In genomic region chr9:49217626-49218607, GRCm38 (mm10) we compare ENCODE assay signal across 31 mouse cellular contexts. TPM values are rescaled to one million over a fixed set of nuclear protein-coding genes. Genes with fewer than 3 reads are reported as not detected.
A peak's percentile ranks its signal among the peaks of the same experiment; 100 is the strongest.
DNase-seq lines count a peak whose midpoint lies in the region; ATAC-seq and TF ChIP-seq lines count a peak whose summit lies in the region.
"Had no signal": no experiment of that assay in that cellular context is flagged by ENCODE, and none has a peak within 500 bp of the region (broad histone marks: within the 10 kb centered on the region; RNA-seq: fewer than 3 reads in every experiment).

No protein-coding gene starts in this region.

- ATAC-seq in hindbrain, embryonic 14.5 days (ENCODE audit: low FRiP score) = peak; percentile 65; the same call in 1 of the 2 replicates
- ATAC-seq in hindbrain, embryonic 11.5 days (ENCODE audit: low FRiP score) = no peak
- peak; percentile 81 for ATAC-seq in forebrain, postnatal 0 days
- ATAC-seq in midbrain, postnatal 0 days (ENCODE audit: low FRiP score) = 0 out of 2 replicates have a peak, but pooled peaks have one; percentile 49
- ATAC-seq: intestine, postnatal 0 days had no signal

- 35% methylated on average over 20 of the region's 20 CpGs for WGBS in hindbrain, embryonic 14.5 days
- 69% methylated on average over 20 of the region's 20 CpGs for WGBS in hindbrain, embryonic 11.5 days
- WGBS in forebrain, postnatal 0 days = 15% methylated on average over 20 of the region's 20 CpGs
- 25% methylated on average over 20 of the region's 20 CpGs for WGBS in midbrain, postnatal 0 days

- no peak for TF ChIP-seq CTCF in brain, embryonic 14.5 days (IDR thresholded peaks at IDR 0.05; ENCODE audit: borderline replicate concordance, extremely low read depth, insufficient read depth, insufficient read length)
- no peak for TF ChIP-seq CTCF in forebrain, postnatal 0 days (IDR thresholded peaks at IDR 0.05; ENCODE audit: low read depth)
- TF ChIP-seq CTCF in midbrain, postnatal 0 days (IDR thresholded peaks at IDR 0.05) = no peak

- 0 out of 2 replicates have a peak overlapping the region, but pooled peaks have one; percentile 8 for H3K4me2 ChIP-seq in hindbrain, embryonic 14.5 days (replicated peaks)
- no peak overlapping the region for H3K4me2 ChIP-seq in hindbrain, embryonic 11.5 days (replicated peaks; ENCODE audit: low read depth, low read length)
- H3K4me2 ChIP-seq in forebrain, postnatal 0 days (ENCODE audit: low read depth) = peak overlapping the region; percentile 27
- peak overlapping the region; percentile 29; the same call in 1 of the 2 replicates for H3K4me2 ChIP-seq in midbrain, postnatal 0 days (ENCODE audit: low read depth, low read length, poor library complexity, severe bottlenecking)
- H3K4me2 ChIP-seq: embryonic facial prominence, embryonic 15.5 days; heart, embryonic 12.5 days; liver, embryonic 13.5 days had no signal

- intact Hi-C loops in left cerebral cortex, postnatal 25 days (cut with DNase I) = no loop called here

- H3K9ac ChIP-seq in hindbrain, embryonic 14.5 days = peak overlapping the region; percentile 35
- no peak overlapping the region for H3K9ac ChIP-seq in hindbrain, embryonic 11.5 days (ENCODE audit: low read depth, low read length)
- no peak overlapping the region for H3K9ac ChIP-seq in forebrain, postnatal 0 days
- H3K9ac ChIP-seq in midbrain, postnatal 0 days (replicated peaks; ENCODE audit: low read length, poor library complexity, severe bottlenecking) = 0 out of 2 replicates have a peak overlapping the region, but pooled peaks have one; percentile 13
- H3K9ac ChIP-seq: embryonic facial prominence, embryonic 15.5 days; heart, embryonic 12.5 days; liver, embryonic 13.5 days had no signal

- peaks cover 27% of the 10 kb centered on the region for H3K4me1 ChIP-seq in hindbrain, embryonic 14.5 days (replicated peaks; ENCODE audit: control insufficient read depth, insufficient read depth, low read length)
- no peaks in the 10 kb centered on the region; the same call in 1 of the 2 replicates for H3K4me1 ChIP-seq in hindbrain, embryonic 11.5 days (replicated peaks; ENCODE audit: control insufficient read depth, insufficient read depth, low read length)
- peaks cover 8% of the 10 kb centered on the region; the same call in 1 of the 2 replicates for H3K4me1 ChIP-seq in forebrain, postnatal 0 days (ENCODE audit: insufficient read depth)
- peaks cover 8% of the 10 kb centered on the region; the same call in 1 of the 2 replicates for H3K4me1 ChIP-seq in midbrain, postnatal 0 days (ENCODE audit: insufficient read depth, low read length)
- H3K4me1 ChIP-seq: embryonic facial prominence, embryonic 15.5 days; heart, embryonic 12.5 days; liver, embryonic 13.5 days; megakaryocyte, embryonic 14.5 days had no signal

- H3K4me3 ChIP-seq in hindbrain, embryonic 14.5 days (replicated peaks; ENCODE audit: low read length) = no peak overlapping the region
- H3K4me3 ChIP-seq in hindbrain, embryonic 11.5 days (ENCODE audit: low read depth, low read length) = no peak overlapping the region
- H3K4me3 ChIP-seq in forebrain, postnatal 0 days (ENCODE audit: low read depth, low read length) = no peak overlapping the region
- no peak overlapping the region for H3K4me3 ChIP-seq in midbrain, postnatal 0 days (ENCODE audit: low read depth, low read length)
- H3K4me3 ChIP-seq: embryonic facial prominence, embryonic 15.5 days; heart, embryonic 12.5 days; liver, embryonic 13.5 days; megakaryocyte, embryonic 14.5 days had no signal

- no peaks in the 10 kb centered on the region for H3K9me3 ChIP-seq in hindbrain, embryonic 14.5 days (ENCODE audit: control insufficient read depth, low read length)
- H3K9me3 ChIP-seq in hindbrain, embryonic 11.5 days (ENCODE audit: control insufficient read depth, low read length) = no peaks in the 10 kb centered on the region
- H3K9me3 ChIP-seq in forebrain, postnatal 0 days (ENCODE audit: low read length) = no peaks in the 10 kb centered on the region
- H3K9me3 ChIP-seq in midbrain, postnatal 0 days (ENCODE audit: low read length) = no peaks in the 10 kb centered on the region
- H3K9me3 ChIP-seq: embryonic facial prominence, embryonic 15.5 days; heart, embryonic 12.5 days; liver, embryonic 13.5 days; megakaryocyte, embryonic 14.5 days had no signal

- H3K27me3 ChIP-seq in hindbrain, embryonic 14.5 days (ENCODE audit: control insufficient read depth, insufficient read depth, low read length) = no peaks in the 10 kb centered on the region
- H3K27me3 ChIP-seq in hindbrain, embryonic 11.5 days (ENCODE audit: control insufficient read depth, insufficient read depth, low read length) = no peaks in the 10 kb centered on the region
- H3K27me3 ChIP-seq in forebrain, postnatal 0 days (ENCODE audit: insufficient read depth, low read length) = no peaks in the 10 kb centered on the region
- H3K27me3 ChIP-seq in midbrain, postnatal 0 days (ENCODE audit: insufficient read depth, low read length) = no peaks in the 10 kb centered on the region
- H3K27me3 ChIP-seq: embryonic facial prominence, embryonic 15.5 days; heart, embryonic 12.5 days; liver, embryonic 13.5 days; megakaryocyte, embryonic 14.5 days had no signal

- H3K36me3 ChIP-seq in hindbrain, embryonic 14.5 days (replicated peaks; ENCODE audit: control insufficient read depth, insufficient read depth) = no peaks in the 10 kb centered on the region
- H3K36me3 ChIP-seq in hindbrain, embryonic 11.5 days (ENCODE audit: control insufficient read depth, insufficient read depth, low read length) = no peaks in the 10 kb centered on the region
- H3K36me3 ChIP-seq in forebrain, postnatal 0 days (ENCODE audit: insufficient read depth) = no peaks in the 10 kb centered on the region
- H3K36me3 ChIP-seq in midbrain, postnatal 0 days (ENCODE audit: insufficient read depth, low read length) = no peaks in the 10 kb centered on the region
- H3K36me3 ChIP-seq: embryonic facial prominence, embryonic 15.5 days; heart, embryonic 12.5 days; liver, embryonic 13.5 days had no signal

- peak; percentile 44 for DNase-seq in hindbrain, embryonic 14.5 days (ENCODE audit: low spot score)
- no peak for DNase-seq in hindbrain, embryonic 11.5 days (ENCODE audit: low spot score)
- peak; percentile 84 for DNase-seq in brain, embryonic 14.5 days (ENCODE audit: low read depth)
- DNase-seq in forebrain, postnatal 0 days = peak; percentile 55
- DNase-seq in midbrain, postnatal 0 days (ENCODE audit: low spot score) = no peak
- no peak for DNase-seq in left cerebral cortex, postnatal 25 days (ENCODE audit: low spot score in 2 of 2)
- DNase-seq in cerebellum, adult 11 months = no peak
- DNase-seq in lung, postnatal 25 days (ENCODE audit: low spot score) = no peak
- DNase-seq: adrenal gland, adult 2 months; B cell, adult 2 months; cerebellum, adult 9-10 months; gastrocnemius, postnatal 25 days; heart, postnatal 10 days; kidney, postnatal 36 days; layer of hippocampus, postnatal 36 days; liver, embryonic 13.5 days; lung, adult 2 months; lung, postnatal 36 days; right cerebral cortex, postnatal 14 days; spleen, adult 18-20 months had no signal

- no peak for TF ChIP-seq POLR2A in brain, embryonic 14.5 days (IDR thresholded peaks at IDR 0.05; ENCODE audit: borderline replicate concordance, extremely low read depth, insufficient read depth, insufficient read length, poor library complexity, severe bottlenecking)

- H3K27ac ChIP-seq in hindbrain, embryonic 14.5 days = peak overlapping the region; percentile 76
- H3K27ac ChIP-seq in hindbrain, embryonic 11.5 days (ENCODE audit: low read depth, low read length) = no peak overlapping the region
- H3K27ac ChIP-seq in forebrain, postnatal 0 days (ENCODE audit: low read depth, low read length) = no peak overlapping the region; the same call in 1 of the 2 replicates
- no peak overlapping the region for H3K27ac ChIP-seq in midbrain, postnatal 0 days (ENCODE audit: low read depth, low read length)
- H3K27ac ChIP-seq: embryonic facial prominence, embryonic 15.5 days; liver, embryonic 13.5 days had no signal

RNA-seq across cellular contexts. Expression of gene Gm4894, which starts 32.4 kb away (rescaled TPM):
- not detected in 2 replicates for polyA plus RNA-seq in hindbrain, embryonic 14.5 days (2014; fragmentation: Nextera tagmentation; extraction: Ambion mirVana)
- polyA plus RNA-seq in hindbrain, embryonic 11.5 days (2014; fragmentation: Nextera tagmentation; extraction: Ambion mirVana) = not detected in 2 replicates
- polyA plus RNA-seq in brain, embryonic 14.5 days (2012; rRNA removed) = not detected in 2 replicates
- total RNA-seq in forebrain, postnatal 0 days (2014; rRNA removed) = not detected in 2 replicates
- polyA plus RNA-seq in forebrain, postnatal 0 days (2015; fragmentation: Nextera tagmentation; extraction: Ambion mirVana) = not detected in 2 replicates
- not detected in 2 replicates for total RNA-seq in midbrain, postnatal 0 days (2014; rRNA removed)
- not detected in 2 replicates for polyA plus RNA-seq in midbrain, postnatal 0 days (2015; fragmentation: Nextera tagmentation; extraction: Ambion mirVana)
- total RNA-seq in left cerebral cortex, postnatal 25 days (2021) = not detected
- total RNA-seq: adrenal gland, adult 2 months; common myeloid progenitor, adult 5-6 weeks; gastrocnemius, postnatal 25 days; heart, adult 18-20 months; heart, postnatal 10 days; layer of hippocampus, adult 8-10 months; layer of hippocampus, postnatal 36 days; left cerebral cortex, postnatal 36 days; MEL had no signal
- polyA plus RNA-seq: adrenal gland, adult 2 months; embryonic facial prominence, embryonic 15.5 days; heart, embryonic 12.5 days; intestine, postnatal 0 days; kidney, embryonic 14.5 days; limb, embryonic 14.5 days; liver, embryonic 13.5 days; lung, adult 2 months had no signal

Comparison
In these comparisons a context has a peak if more than half of its experiments do, and no peak if none do; other contexts are left out.
1. DNase-seq: peak in hindbrain, embryonic 14.5 days (single experiment), brain, embryonic 14.5 days (single experiment) and forebrain, postnatal 0 days (single experiment); none in hindbrain, embryonic 11.5 days (single experiment), midbrain, postnatal 0 days (single experiment), left cerebral cortex, postnatal 25 days (0 of 2), cerebellum, adult 11 months (single experiment) and lung, postnatal 25 days (single experiment).
2. H3K9ac ChIP-seq: peak in hindbrain, embryonic 14.5 days (single experiment) and midbrain, postnatal 0 days (single experiment); none in hindbrain, embryonic 11.5 days (single experiment) and forebrain, postnatal 0 days (single experiment).